Mouse (Mus musculus) MEL (cell line): ENCODE measurements around the gene Frmd5. TPM values are rescaled to one million over a fixed set of nuclear protein-coding genes. Genes with fewer than 3 reads are reported as not detected.

Experiments used
- DNase-seq: peaks from one replicate; pipeline ENCODE4 v3.0.0; 2011; ENCODE audit warnings: low read depth, low spot score
- H3K27ac ChIP-seq: 2 replicates; pipeline ENCODE4 v1.5.1; 2012; ENCODE audit warnings: low read depth, mild to moderate bottlenecking, control low read depth, low read length, moderate library complexity; ENCODE audit not compliant: control insufficient read depth
- H3K27me3 ChIP-seq, 2 experiments: fragments of 150-350 bp in 1 of 2; sonication (generic) in 1 of 2; 2 replicates each; pipeline ENCODE4 v1.6.1; 2012; ENCODE audit warnings: low read length in 2 of 2, mild to moderate bottlenecking in 2 of 2, improper control_type of control experiment in 1 of 2, moderate library complexity in 1 of 2; ENCODE audit not compliant: insufficient read depth in 2 of 2, control insufficient read depth in 1 of 2
- H3K36me3 ChIP-seq, 2 experiments: 2 replicates each; pipeline ENCODE4 v1.6.1; 2012 to 2014; ENCODE audit warnings: low read length in 2 of 2, improper control_type of control experiment in 1 of 2, inconsistent platforms in 1 of 2, mild to moderate bottlenecking in 1 of 2; ENCODE audit not compliant: insufficient read depth in 2 of 2, control insufficient read depth in 1 of 2
- H3K4me1 ChIP-seq, 2 experiments: fragments of 150-350 bp in 1 of 2; sonication (generic) in 1 of 2; 2 replicates each; pipeline ENCODE4 v1.6.1; 2012; ENCODE audit warnings: low read length in 2 of 2, improper control_type of control experiment in 1 of 2, mild to moderate bottlenecking in 1 of 2; ENCODE audit not compliant: insufficient read depth in 2 of 2, control insufficient read depth in 1 of 2
- H3K4me3 ChIP-seq, 2 experiments: fragments of 150-350 bp in 1 of 2; sonication (generic) in 1 of 2; 2 replicates each; pipeline ENCODE4 v1.5.1; 2012; ENCODE audit warnings: low read depth in 2 of 2, low read length in 2 of 2, mild to moderate bottlenecking in 2 of 2, moderate library complexity in 2 of 2, control low read depth in 1 of 2, improper control_type of control experiment in 1 of 2; ENCODE audit not compliant: control insufficient read depth in 1 of 2, insufficient read depth in 1 of 2
- H3K79me2 ChIP-seq: 2 replicates; pipeline ENCODE4 v1.6.1; 2012; ENCODE audit warnings: mild to moderate bottlenecking, low read length, moderate library complexity; ENCODE audit not compliant: control insufficient read depth, poor library complexity, insufficient read depth
- H3K9ac ChIP-seq: 2 replicates; pipeline ENCODE4 v1.6.1; 2012; ENCODE audit warnings: low read depth, mild to moderate bottlenecking, control low read depth, low read length, moderate library complexity; ENCODE audit not compliant: control insufficient read depth, poor library complexity, severe bottlenecking
- H3K9me3 ChIP-seq: fragments of 150-350 bp; sonication (generic); replicated peaks from 2 replicates; pipeline ENCODE4 v1.6.1; 2012; ENCODE audit warnings: mild to moderate bottlenecking, low read length, improper control_type of control experiment, moderate library complexity; ENCODE audit not compliant: insufficient read depth
- CTCF ChIP-seq, 3 experiments: IDR thresholded peaks in 2 of 3; conservative IDR thresholded peaks in 1 of 3; 2 replicates each; pipeline ENCODE4 v1.5.1; 2011 to 2012; ENCODE audit warnings: low read length in 3 of 3, low read depth in 2 of 3, mild to moderate bottlenecking in 2 of 3, improper control_type of control experiment in 1 of 3, inconsistent platforms in 1 of 3, mixed read lengths in 1 of 3, moderate library complexity in 1 of 3; ENCODE audit not compliant: control insufficient read depth in 1 of 3, insufficient read depth in 1 of 3, poor library complexity in 1 of 3, severe bottlenecking in 1 of 3
- E2F4 ChIP-seq: IDR thresholded peaks from 2 replicates; pipeline ENCODE4 v1.6.1; 2011; ENCODE audit warnings: low read depth, low read length, improper control_type of control experiment, borderline replicate concordance
- ELF1 ChIP-seq: IDR thresholded peaks from 2 replicates; pipeline ENCODE4 v1.6.1; 2014; ENCODE audit warnings: low read depth, mild to moderate bottlenecking, inconsistent platforms, low read length, improper control_type of control experiment, moderate library complexity
- EP300 ChIP-seq, 2 experiments: IDR thresholded peaks; 2 replicates each; pipeline ENCODE4 v1.6.1; 2011; ENCODE audit warnings: improper control_type of control experiment in 2 of 2, low read length in 2 of 2, low read depth in 1 of 2, mild to moderate bottlenecking in 1 of 2
- ETS1 ChIP-seq: IDR thresholded peaks from 2 replicates; pipeline ENCODE4 v1.6.1; 2012; ENCODE audit warnings: low read depth, mild to moderate bottlenecking, inconsistent platforms, low read length, improper control_type of control experiment, moderate library complexity
- HCFC1 ChIP-seq: IDR thresholded peaks from 2 replicates; pipeline ENCODE4 v1.6.1; 2012; ENCODE audit warnings: low read depth, mild to moderate bottlenecking, inconsistent platforms, low read length, improper control_type of control experiment, moderate library complexity
- JUND ChIP-seq: IDR thresholded peaks from 2 replicates; pipeline ENCODE4 v1.6.1; 2011; ENCODE audit warnings: low read depth, mild to moderate bottlenecking, improper control_type of control experiment, low read length
- KAT2A ChIP-seq: conservative IDR thresholded peaks from 2 replicates; pipeline ENCODE4 v1.6.1; 2012; ENCODE audit warnings: low read depth, low read length, improper control_type of control experiment, inconsistent platforms
- MAX ChIP-seq: IDR thresholded peaks from 2 replicates; pipeline ENCODE4 v1.6.1; 2011; ENCODE audit warnings: low read length, improper control_type of control experiment
- MEF2A ChIP-seq: IDR thresholded peaks from 2 replicates; pipeline ENCODE4 v1.6.1; 2014; ENCODE audit warnings: low read depth, mild to moderate bottlenecking, inconsistent platforms, low read length, improper control_type of control experiment; ENCODE audit not compliant: poor library complexity, insufficient replicate concordance, severe bottlenecking; ENCODE audit errors: extremely low read depth
- NELFE ChIP-seq: IDR thresholded peaks from 2 replicates; pipeline ENCODE4 v1.6.1; 2011; ENCODE audit warnings: low read depth, low read length, improper control_type of control experiment
- POLR2A ChIP-seq, 2 experiments: IDR thresholded peaks; 2 replicates each; pipeline ENCODE4 v1.6.1; 2011 to 2012; ENCODE audit warnings: low read length in 2 of 2, mild to moderate bottlenecking in 2 of 2, control low read depth in 1 of 2, improper control_type of control experiment in 1 of 2, low read depth in 1 of 2, moderate library complexity in 1 of 2; ENCODE audit not compliant: control insufficient read depth in 1 of 2, insufficient read depth in 1 of 2, poor library complexity in 1 of 2
- POLR2AphosphoS5 ChIP-seq: IDR thresholded peaks from 2 replicates; pipeline ENCODE4 v1.6.1; 2012; ENCODE audit warnings: low read depth, borderline replicate concordance, mild to moderate bottlenecking, inconsistent platforms, low read length, moderate library complexity, mixed read lengths
- RAD21 ChIP-seq: IDR thresholded peaks from 2 replicates; pipeline ENCODE4 v1.6.1; 2011; ENCODE audit warnings: mild to moderate bottlenecking, low read depth, low read length, improper control_type of control experiment
- SIN3A ChIP-seq: IDR thresholded peaks from 2 replicates; pipeline ENCODE4 v1.6.1; 2012; ENCODE audit warnings: low read length, improper control_type of control experiment, inconsistent platforms
- SMC3 ChIP-seq: IDR thresholded peaks from 2 replicates; pipeline ENCODE4 v1.6.1; 2011; ENCODE audit warnings: low read depth, low read length, improper control_type of control experiment
- UBTF ChIP-seq: IDR thresholded peaks from 2 replicates; pipeline ENCODE4 v1.6.1; 2012; ENCODE audit warnings: low read depth, mild to moderate bottlenecking, inconsistent platforms, low read length, improper control_type of control experiment, moderate library complexity, borderline replicate concordance; ENCODE audit not compliant: insufficient read depth
- USF1 ChIP-seq: IDR thresholded peaks from 2 replicates; pipeline ENCODE4 v1.6.1; 2014; ENCODE audit warnings: low read depth, mild to moderate bottlenecking, inconsistent platforms, low read length, improper control_type of control experiment, moderate library complexity
- USF2 ChIP-seq, 2 experiments: IDR thresholded peaks; 2 replicates each; pipeline ENCODE4 v1.6.1; 2011 to 2012; ENCODE audit warnings: improper control_type of control experiment in 2 of 2, low read length in 2 of 2, borderline replicate concordance in 1 of 2, inconsistent platforms in 1 of 2, low read depth in 1 of 2, mild to moderate bottlenecking in 1 of 2; ENCODE audit not compliant: insufficient read depth in 1 of 2
- ZKSCAN1 ChIP-seq: IDR thresholded peaks from 2 replicates; pipeline ENCODE4 v1.6.1; 2012; ENCODE audit warnings: low read depth, mild to moderate bottlenecking, inconsistent platforms, low read length, improper control_type of control experiment, moderate library complexity
- ZMIZ1 ChIP-seq: IDR thresholded peaks from 2 replicates; pipeline ENCODE4 v1.6.1; 2012; ENCODE audit warnings: low read depth, mild to moderate bottlenecking, inconsistent platforms, low read length, improper control_type of control experiment, moderate library complexity
- ZNF384 ChIP-seq: IDR thresholded peaks from 2 replicates; pipeline ENCODE4 v1.6.1; 2012; ENCODE audit warnings: low read depth, mild to moderate bottlenecking, inconsistent platforms, low read length, improper control_type of control experiment
- polyA plus RNA-seq, 2 experiments: library from polyadenylated mRNA; stranded (reverse) in 1 of 2; unstranded in 1 of 2; fragments of >175 nt in 1 of 2; fragments of >200 nt in 1 of 2; gene quantifications; 2 replicates each; pipeline versions ENCODE4 v1.2.1 to v1.2.4; 2012; ENCODE audit warnings: low replicate concordance in 2 of 2, low read depth in 1 of 2; ENCODE audit not compliant: insufficient read length in 2 of 2, insufficient read depth in 1 of 2, missing spikeins in 1 of 2
- total RNA-seq: library from RNA; depleted of rRNA; stranded (reverse); fragments of 300-350 nt; gene quantifications from 2 replicates; pipeline ENCODE4 v1.2.3, GENCODE M21; 2012

Gene Frmd5
- total and polyA plus RNA-seq, 3 experiments = 0.04 to 0.15 TPM; not detected in 1

DNA sequence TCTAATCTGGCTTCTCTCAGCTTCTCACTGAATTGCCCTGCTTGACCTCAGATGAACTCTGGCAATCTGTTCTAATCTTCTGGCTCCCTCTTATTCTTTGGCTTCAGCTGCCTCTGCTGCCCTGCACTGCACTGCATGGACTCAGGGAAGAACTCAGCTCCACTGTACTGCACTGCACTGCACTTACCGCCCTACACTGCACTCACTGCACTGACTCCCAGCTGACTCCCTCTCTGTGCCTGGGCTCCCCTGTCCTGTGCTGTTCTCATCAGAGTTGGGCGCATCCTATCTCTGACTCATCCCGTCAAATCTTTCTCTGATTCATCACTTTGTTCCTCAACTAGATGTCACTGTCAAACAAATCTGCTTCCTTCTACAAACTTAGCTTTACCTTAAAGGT is 124.5 kb downstream of the Frmd5 start:
- H3K4me3 ChIP-seq = no peak overlapping the region
- no peak overlapping the region for H3K27ac ChIP-seq
- no peaks in the 10 kb centered on the region for H3K36me3 ChIP-seq
- TF ChIP-seq ZNF384 (no peak), ZMIZ1 (no peak), ETS1 (no peak), POLR2A (IDR thresholded peaks at IDR 0.05; ENCODE audit: control insufficient read depth in 1 of 2, insufficient read depth in 1 of 2, low read depth in 1 of 2, low read length in 2 of 2, poor library complexity in 1 of 2) (no peak), USF2 (IDR thresholded peaks at IDR 0.05; ENCODE audit: borderline replicate concordance in 1 of 2, insufficient read depth in 1 of 2, low read depth in 1 of 2, low read length in 2 of 2) (no peak), USF1 (no peak), ZKSCAN1 (no peak), HCFC1 (no peak), MEF2A (no peak), POLR2AphosphoS5 (no peak), KAT2A (no peak), JUND (no peak), MAX (no peak), CTCF (IDR thresholded peaks at IDR 0.05 in 2 of 3, conservative IDR thresholded peaks at IDR 0.05 in 1 of 3; ENCODE audit: control insufficient read depth in 1 of 3, insufficient read depth in 1 of 3, low read depth in 2 of 3, low read length in 3 of 3, poor library complexity in 1 of 3, severe bottlenecking in 1 of 3) (no peak), E2F4 (no peak), SIN3A (no peak)
- no peaks in the 10 kb centered on the region for H3K79me2 ChIP-seq
- H3K9me3 ChIP-seq = no peaks in the 10 kb centered on the region
- no peaks in the 10 kb centered on the region for H3K4me1 ChIP-seq
- H3K27me3 ChIP-seq = peaks cover 6 to 13% of the 10 kb centered on the region in 2 experiments; a peak in 3 of 4 replicates
- no peak overlapping the region for H3K9ac ChIP-seq
- no peak for DNase-seq

DNA sequence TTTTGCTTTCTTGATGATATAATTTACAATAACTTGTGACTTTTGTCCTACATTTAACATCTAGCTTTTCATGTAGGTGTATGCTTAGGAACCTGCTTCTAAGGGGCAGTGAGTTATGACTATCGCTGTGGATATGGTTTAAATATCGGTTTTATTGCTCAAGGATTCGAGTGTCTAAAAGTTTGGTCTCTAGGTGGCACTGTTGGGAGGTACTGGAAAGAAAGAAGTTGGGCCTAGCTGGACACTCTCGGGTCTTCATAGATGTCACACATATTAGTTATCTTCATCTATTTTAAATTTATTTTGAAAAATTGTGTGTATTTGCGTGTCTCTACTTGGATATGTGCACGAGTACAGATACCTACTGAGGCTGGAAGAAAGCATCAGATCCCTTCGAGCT is 127.2 kb downstream of the Frmd5 start:
- Histone ChIP-seq H3K9me3 (no peaks in the 10 kb centered on the region), H3K9ac (no peak overlapping the region), H3K79me2 (no peaks in the 10 kb centered on the region), H3K4me3 (no peak overlapping the region), H3K36me3 (no peaks in the 10 kb centered on the region), H3K4me1 (no peaks in the 10 kb centered on the region), H3K27me3 (peaks cover 6 to 9% of the 10 kb centered on the region in 2 experiments; a peak in 3 of 4 replicates), H3K27ac (no peak overlapping the region)
- DNase-seq = peak; percentile 30
- TF ChIP-seq CTCF (IDR thresholded peaks at IDR 0.05 in 2 of 3, conservative IDR thresholded peaks at IDR 0.05 in 1 of 3; ENCODE audit: control insufficient read depth in 1 of 3, insufficient read depth in 1 of 3, low read depth in 2 of 3, low read length in 3 of 3, poor library complexity in 1 of 3, severe bottlenecking in 1 of 3) (peak in 1 of 3 experiments; percentile 39; a peak in 2 of 6 replicates), RAD21 (peak; percentile 20), NELFE (no peak), EP300 (IDR thresholded peaks at IDR 0.05; ENCODE audit: low read depth in 1 of 2, low read length in 2 of 2) (no peak), SIN3A (no peak), MAX (no peak), USF1 (no peak), ETS1 (no peak), E2F4 (no peak), ELF1 (no peak), MEF2A (no peak), SMC3 (0 out of 2 replicates have a peak, but pooled peaks have one; percentile 15), UBTF (no peak)
